Mouse (Mus musculus) ES-E14 (cell line): ENCODE results near the gene Gjb4.

Experiments used
- CHD2 ChIP-seq: IDR thresholded peaks from 2 replicates; pipeline ENCODE4 v1.6.1; 2014; ENCODE audit warnings: mild to moderate bottlenecking, low read depth, low read length, inconsistent platforms
- HCFC1 ChIP-seq: IDR thresholded peaks from 2 replicates; pipeline ENCODE4 v1.6.1; 2012; ENCODE audit warnings: low read length, inconsistent platforms, borderline replicate concordance; ENCODE audit not compliant: insufficient read depth
- MAFK ChIP-seq: IDR thresholded peaks from 2 replicates; pipeline ENCODE4 v1.6.1; 2014; ENCODE audit warnings: mild to moderate bottlenecking, low read depth, low read length, inconsistent platforms; ENCODE audit not compliant: insufficient read depth
- ZNF384 ChIP-seq: IDR thresholded peaks from 2 replicates; pipeline ENCODE4 v1.6.1; 2012; ENCODE audit warnings: low read depth, low read length, inconsistent platforms

GRCm38 (mm10) chr4:127402614-127403013, 48.7 kb upstream of the Gjb4 start:
- TF ChIP-seq MAFK, result no peak
- TF ChIP-seq CHD2, result 0 out of 2 replicates have a peak, but pooled peaks have one; percentile 64
- no peak for TF ChIP-seq ZNF384
- peak; percentile 96 for TF ChIP-seq HCFC1
